Mouse (Mus musculus): ENCODE results near the gene Ankrd16.

Ankrd16 gene

DNA sequence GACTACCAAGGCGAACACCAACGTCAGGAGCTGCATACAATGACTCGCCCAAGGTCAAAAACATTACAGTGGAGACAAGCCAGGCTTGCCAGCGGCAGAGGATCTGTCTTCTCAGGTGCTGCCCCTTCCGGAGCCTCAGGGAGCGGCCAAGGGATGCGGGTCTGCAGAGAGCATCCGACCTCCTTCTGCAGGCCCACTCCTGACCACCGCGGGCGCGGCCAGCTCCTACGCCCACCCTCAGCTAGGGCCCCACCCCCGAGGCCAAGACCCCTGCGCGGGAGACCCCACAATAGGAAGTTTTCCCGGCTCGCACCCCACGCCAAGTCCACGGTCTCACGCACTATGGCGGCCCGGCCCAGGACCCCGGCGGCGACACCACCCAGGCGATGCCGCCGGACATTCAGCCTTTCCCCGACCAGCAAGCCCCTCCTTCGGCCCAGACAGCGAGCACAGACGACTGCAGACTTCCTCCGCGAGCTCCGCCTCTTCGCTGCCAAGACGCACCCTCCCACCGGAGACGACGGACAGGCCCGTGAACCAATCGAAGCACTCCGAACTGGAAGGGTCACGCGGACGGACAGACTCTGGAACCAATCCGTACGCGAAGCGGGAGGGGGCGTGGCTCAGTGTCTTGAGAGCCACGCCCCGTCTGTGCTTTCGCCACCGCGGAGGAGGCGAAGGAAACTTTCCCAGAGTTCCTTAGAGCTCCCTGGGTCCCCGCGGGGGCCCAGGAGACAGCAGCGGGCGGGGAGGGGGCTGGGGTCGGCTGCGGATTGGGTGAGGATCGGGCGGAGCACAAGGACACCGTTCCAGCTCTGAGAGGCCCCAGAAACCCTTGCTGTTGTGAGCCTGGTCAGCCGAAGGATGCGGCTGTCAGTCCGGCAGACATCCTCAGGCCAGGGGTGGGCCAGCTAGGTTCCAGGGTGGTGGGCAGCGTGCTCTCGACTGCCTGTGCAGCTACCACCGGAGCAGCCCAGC, at the start of gene Ankrd16, which contains the start of gene Fbh1:
Ankrd16 (plus strand) TSS at position 786 of the 978 bp plus-strand sequence.
Fbh1 (minus strand) TSS at position 492 of the 978 bp plus-strand sequence.
- peak; percentile 100 for DNase-seq

DNA sequence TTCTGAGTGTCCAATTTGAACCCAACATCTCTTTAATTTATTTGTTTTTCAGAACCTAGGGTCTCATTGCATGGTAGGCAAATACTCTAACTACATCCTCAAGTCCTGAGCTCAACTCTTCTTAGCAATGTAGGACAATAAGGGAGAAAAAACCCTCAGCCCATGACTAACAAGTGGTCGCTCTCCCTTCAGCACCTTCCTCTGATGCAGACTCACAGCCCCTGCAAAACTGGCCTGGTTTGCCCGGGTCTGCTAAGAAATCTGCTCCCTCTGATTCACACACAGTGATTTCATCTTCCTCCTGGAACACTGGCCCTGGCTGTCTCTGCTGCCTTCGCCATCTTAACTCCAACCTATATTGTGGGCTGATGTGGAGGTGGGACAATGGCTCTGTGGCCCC, 48.6 kb upstream of the Ankrd16 start:
- no peak for DNase-seq

GRCm38 (mm10) chr2:11732978-11733377, 44.7 kb upstream of the Ankrd16 start:
- no peak for DNase-seq

DNA sequence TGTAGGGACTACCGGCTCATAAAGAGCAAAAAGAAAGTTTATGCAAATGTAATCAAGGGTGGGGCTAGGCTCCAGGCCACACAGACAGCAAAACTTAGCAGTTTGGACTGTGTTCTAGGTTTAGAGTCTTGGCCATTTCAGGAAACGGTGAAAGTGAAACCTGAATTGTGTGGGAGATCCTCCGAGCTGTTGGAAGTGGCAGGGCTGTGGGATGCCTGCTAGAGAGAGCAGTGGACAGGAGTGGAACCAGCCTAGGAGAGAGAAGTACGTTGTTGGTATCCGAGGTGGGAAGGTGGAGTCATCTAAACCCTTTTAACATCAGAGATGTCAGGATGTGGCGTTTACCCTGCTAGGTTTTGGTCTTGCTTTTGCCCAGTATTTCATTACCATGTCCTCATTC, 41.8 kb upstream of the Ankrd16 start:
- no peak for DNase-seq

GRCm38 (mm10) chr2:11738794-11739193, 38.9 kb upstream of the Ankrd16 start:
- no peak for DNase-seq

GRCm38 (mm10) chr2:11739516-11740051, 38.1 kb upstream of the Ankrd16 start:
- no peak for DNase-seq

GRCm38 (mm10) chr2:11762541-11762940, 15.1 kb upstream of the Ankrd16 start:
- DNase-seq, result no peak

DNA sequence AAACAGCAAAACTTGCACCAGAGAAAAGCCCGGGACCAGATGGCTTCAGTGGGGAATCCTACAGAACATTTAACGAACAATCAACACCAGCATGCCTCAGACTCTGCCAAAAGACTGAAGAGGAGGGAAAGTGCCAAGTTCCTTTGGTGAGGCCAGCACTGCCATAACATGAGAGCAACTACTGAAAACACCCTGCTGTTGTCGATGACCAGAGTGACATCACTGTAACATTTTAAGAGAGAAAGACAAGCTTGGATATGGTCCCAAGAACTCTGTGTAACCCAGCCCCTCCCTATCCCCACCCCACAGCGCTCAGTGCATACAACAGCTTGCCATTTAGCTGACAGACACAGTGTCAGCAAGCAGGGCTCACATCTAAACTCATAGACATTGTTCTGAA, 12.0 kb upstream of the Ankrd16 start:
- peak; percentile 45 for DNase-seq

DNA sequence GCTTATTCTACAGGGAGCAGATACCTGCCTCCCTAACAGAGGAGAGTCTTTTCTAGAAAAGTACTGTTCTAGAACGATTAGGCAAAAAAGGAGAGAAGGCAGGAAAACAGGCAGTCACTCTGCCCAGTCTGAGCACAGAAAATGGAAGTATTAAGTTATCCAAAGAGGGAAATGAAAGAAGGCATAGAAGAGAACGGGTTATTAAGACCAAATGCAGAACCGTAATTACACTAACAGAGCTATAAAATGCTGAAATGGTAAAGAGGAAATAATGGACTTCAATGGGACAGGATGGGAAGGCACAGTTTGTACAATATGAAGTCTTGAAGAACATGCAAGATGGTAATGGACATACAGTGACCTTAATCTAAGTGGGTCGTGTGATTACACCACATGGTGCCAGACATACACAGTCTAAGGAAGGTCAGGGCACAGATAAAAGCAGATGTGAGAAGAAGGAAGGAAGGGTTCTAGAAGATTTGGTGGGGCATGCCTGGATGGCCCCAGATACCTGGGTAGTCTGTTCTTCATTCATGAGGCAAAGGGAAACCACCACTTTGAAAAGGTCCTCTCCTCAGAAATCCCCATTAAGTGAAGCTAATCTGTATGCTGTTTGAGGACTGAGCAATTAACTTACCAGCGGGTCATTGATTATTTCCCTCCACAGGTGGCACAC, 11.1 kb upstream of the Ankrd16 start:
- DNase-seq, result no peak

DNA sequence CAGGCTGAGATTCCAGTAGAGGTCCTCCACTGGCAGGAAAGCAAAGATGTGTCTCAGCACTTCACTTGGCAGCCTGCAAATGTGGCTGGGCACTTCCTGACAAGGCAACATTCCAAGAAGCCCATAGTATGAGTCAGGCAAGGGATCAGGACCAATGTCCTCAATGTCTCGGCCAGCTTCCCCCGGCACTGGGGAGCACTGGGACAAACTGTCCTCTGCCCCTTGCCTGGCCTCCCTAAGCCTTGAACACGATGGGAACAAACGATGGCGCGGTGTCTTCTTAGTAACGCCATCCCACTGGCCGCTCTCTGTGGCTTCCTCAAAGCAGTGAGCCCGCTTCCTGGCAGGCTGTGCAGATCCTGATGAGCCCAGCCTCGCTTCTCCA, 10.5 kb upstream of the Ankrd16 start:
- peak; percentile 17 for DNase-seq

DNA sequence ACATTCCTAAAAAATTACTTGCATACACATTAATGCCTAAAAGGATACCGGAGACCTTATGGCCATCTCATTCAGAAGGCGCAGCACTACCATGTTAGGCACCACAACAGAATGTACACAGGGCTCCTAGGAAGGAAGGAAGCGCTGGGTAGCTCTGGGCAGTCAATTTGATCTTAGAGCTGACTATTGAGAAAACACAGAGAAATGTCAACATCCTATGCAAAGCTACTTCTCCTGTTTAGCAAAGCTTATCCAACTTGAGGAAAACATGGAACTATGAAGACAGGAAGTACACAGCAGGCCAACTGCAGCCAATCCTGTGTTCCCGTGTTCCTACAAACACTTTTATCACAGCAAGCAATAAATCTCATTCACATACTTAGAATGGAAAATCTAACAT, 6.0 kb upstream of the Ankrd16 start:
- no peak for DNase-seq

DNA sequence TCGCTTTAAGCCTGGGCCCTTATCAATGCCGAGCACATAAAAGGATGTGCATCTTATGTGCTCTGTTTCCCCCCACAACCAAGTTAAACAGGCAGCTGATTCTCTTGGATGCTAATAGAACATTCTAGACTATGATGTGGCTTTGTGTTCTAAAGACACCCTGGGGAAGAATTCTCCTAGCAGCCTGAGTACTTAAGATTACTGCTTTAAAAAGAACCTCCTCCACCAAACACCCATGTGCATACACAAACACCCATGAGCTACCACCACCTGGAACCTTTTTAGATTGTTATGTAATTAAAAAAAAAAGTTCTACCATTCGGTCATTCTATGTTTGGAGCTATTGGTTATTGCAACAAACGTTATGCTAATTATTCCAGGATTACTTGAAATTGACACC, 5.3 kb upstream of the Ankrd16 start:
- DNase-seq, result no peak

GRCm38 (mm10) chr2:11774426-11774825, 3.2 kb upstream of the Ankrd16 start:
- no peak for DNase-seq

DNA sequence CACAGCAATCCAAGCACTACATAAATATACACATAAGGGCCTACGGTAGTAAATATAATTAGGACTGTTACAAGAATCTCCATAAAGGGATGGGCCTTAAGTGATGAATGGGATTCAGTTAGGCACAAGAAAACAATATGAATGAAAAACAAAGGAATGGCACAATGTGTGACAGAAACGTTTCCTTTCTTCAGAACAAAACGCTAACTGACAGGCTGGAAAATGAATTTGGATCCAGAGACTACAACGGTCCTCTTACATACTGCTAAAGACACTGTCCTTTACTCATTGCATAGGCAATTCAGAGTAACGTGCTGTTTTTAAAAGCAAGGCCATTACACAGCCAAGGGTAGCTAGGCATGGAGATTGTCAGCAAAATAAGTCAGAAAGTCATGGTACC, 2.6 kb upstream of the Ankrd16 start:
- no peak for DNase-seq

- DNase-seq, result no peak
Measured at GRCm38 (mm10) chr2:11776415-11776814, 1.3 kb upstream of the Ankrd16 start.

GRCm38 (mm10) chr2:11778087-11778823, 579 bp downstream of the Ankrd16 start:
- DNase-seq, result peak; percentile 88

GRCm38 (mm10) chr2:11784159-11784558, 6.5 kb downstream of the Ankrd16 start:
- DNase-seq, result peak; percentile 77

GRCm38 (mm10) chr2:11794668-11795067, 17.0 kb downstream of the Ankrd16 start:
- DNase-seq, result no peak

DNA sequence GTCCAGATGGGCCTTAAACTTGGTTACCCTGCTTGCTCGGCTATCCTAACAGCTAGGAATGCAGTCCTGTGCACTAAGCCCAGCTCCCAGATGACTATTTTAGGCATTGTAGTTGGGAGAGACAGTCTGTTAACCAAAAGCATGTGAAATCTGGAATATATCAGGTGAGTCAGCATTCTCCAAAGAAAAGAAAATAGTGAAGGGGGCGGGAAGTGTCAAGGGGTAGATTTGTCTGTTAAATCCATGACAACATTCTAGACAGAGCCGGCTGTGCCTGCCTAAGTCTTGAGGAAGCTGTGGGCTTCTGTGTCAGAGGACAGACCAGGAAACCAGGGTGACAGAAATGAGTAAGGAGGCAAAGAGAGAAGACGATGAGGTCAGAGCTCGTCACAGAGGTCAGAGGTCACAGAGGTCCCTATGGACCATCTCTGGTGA, 20.3 kb downstream of the Ankrd16 start:
- no peak for DNase-seq

DNA sequence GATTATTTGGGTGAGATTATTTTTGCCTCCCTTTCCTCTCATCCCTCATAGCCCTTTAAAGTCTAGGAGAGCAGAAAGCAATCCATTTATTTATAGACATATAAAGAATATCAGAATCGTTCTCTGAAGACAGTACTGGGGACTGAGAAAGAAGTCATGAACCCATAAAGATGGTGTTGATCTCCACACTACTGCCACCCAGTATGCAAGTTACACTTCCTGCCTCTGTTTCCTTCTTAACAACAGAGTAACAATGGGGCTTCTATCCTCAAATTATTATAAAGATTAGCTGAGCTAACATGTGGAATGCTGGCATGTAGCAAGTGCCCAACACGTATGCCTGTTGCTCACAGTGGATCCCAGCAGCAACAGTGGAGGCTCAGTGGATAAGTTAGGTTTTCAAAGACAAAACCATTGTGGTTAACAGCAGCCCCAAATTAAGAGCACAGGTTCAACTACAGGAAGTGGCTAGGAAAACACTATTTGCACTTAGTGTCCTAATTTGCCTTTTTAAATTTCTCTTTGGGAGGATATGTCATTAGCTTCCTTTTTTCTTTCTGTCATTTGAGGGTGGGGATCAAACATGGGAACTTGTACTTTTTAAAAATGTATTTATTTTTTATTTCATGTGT, 23.7 kb downstream of the Ankrd16 start:
- DNase-seq, result no peak

Measured in cerebellum, adult 9-11 months (tissue).